Mouse (Mus musculus) cerebellum, adult 2 months (tissue): Measurements from ENCODE around the gene Nedd8.

Experiments used
- CTCF ChIP-seq: fragments of 200-500 bp; IDR thresholded peaks from 2 replicates; pipeline ENCODE4 v1.5.1; 2011; ENCODE audit warnings: low read depth, mild to moderate bottlenecking, control low read depth, low read length, moderate library complexity, borderline replicate concordance; ENCODE audit not compliant: insufficient read depth
- POLR2A ChIP-seq: fragments of 200-500 bp; IDR thresholded peaks from 2 replicates; pipeline ENCODE4 v1.6.1; 2011; ENCODE audit warnings: low read length, control low read depth, borderline replicate concordance; ENCODE audit not compliant: insufficient read depth

DNA sequence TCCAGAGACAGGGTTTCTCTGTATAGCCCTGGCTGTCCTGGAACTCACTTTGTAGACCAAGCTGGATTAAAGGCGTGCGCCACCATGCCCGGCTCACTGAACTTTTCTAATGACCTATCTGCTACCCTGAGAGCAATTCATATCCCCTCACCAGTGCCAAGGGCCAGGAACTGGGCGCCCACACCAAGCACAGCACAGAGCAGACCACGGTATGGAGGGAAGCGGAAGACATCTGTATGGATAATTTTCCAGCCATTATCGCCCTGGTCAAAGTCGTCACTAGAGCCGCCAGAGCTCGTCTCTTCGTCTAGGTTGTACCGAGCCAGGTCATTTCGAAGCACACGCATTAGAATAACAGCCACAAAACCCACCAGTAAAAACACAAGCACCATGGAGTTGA is 31.1 kb downstream of the Nedd8 start:
- TF ChIP-seq CTCF: no peak
- TF ChIP-seq POLR2A: no peak
